Mouse (Mus musculus): ENCODE measurements at regions not wholly inside any gene's neighbourhood (a gene's known extent, or its start where the extent isn't known, plus 50 kb on each side); places are given as distances from the start of the nearest gene placed in this dataset.

GRCm38 (mm10) chr11:19264798-19265671 is 246.2 kb upstream of the Meis1 start:
- no peak for TF ChIP-seq CTCF (conservative IDR thresholded peaks at IDR 0.05; ENCODE audit: insufficient read depth, insufficient read length, low read depth, low read length)
- TF ChIP-seq POLR2A (IDR thresholded peaks at IDR 0.05; ENCODE audit: low read depth, low read length): no peak

All from kidney, adult 2 months (tissue).